Mouse (Mus musculus) heart, postnatal 0 days (tissue): ENCODE measurements around the gene Pdzph1.
A peak's percentile ranks its signal among the peaks of the same experiment; 100 is the strongest.

Experiments used
- CTCF ChIP-seq: IDR thresholded peaks from 2 replicates; pipeline ENCODE4 v1.5.1; 2016; ENCODE audit warnings: antibody characterized with exemption, control low read depth, low read depth
- EP300 ChIP-seq: IDR thresholded peaks from 2 replicates; pipeline ENCODE4 v1.6.1; 2016; ENCODE audit warnings: antibody characterized with exemption, low read depth

DNA sequence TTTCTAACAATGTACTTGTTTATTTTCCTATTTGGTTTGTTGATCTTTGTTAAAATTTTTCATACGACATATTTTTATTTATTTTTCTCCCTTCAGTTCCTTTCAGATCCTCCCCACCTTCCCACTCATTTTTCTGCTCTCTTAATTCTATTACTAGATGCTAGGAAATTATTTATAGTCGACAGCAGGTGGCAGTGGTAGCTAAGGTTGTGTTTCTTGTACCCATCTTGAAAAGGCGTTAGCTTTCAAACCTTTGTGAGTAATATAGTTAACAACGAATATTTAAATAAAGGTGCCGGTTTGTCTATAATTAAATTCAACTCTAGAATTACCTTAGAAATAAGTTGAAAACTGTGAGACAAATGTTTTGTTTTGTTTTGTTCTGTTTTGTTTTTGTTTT, 48.6 kb upstream of the Pdzph1 start:
- TF ChIP-seq CTCF (peak; percentile 44), EP300 (no peak)
